Mouse (Mus musculus) embryo, embryonic 9.5 days (tissue): ENCODE results near the gene Pla2g4b.

Experiments used
- DNase-seq: peaks from one replicate; pipeline ENCODE4 v3.0.0-alpha.2; 2017; ENCODE audit errors: extremely low spot score

The Pla2g4b gene

GRCm38 (mm10) chr2:120032726-120033467 is at the start of gene Pla2g4b:
Pla2g4b (plus strand) TSS chr2:120033417.
- no peak for DNase-seq

DNA sequence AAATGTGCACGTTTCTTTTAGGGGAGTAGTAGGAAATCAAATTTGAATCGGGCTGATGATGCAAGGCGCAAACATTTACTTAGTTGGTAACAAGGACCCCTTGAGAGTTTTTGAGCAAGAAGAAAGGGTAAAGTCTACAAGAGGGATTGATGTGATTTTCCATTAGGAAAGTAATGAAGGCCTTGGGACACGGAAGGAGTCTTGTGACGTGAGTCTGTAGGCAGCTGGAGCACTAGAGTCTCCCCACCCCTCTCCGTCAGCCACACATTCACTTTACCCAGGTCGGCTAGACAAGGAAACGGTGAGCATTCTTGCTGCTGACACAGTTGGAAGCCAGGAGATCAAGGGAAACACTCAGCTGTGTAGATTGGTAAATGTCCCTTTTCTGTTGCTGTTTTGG is 47.3 kb upstream of the Pla2g4b start:
- no peak for DNase-seq

GRCm38 (mm10) chr2:119986369-119986768 is 46.8 kb upstream of the Pla2g4b start:
- no peak for DNase-seq

- DNase-seq: no peak
These were observed 45.8 kb upstream of the Pla2g4b start for GRCm38 (mm10) chr2:119987441-119987840.

DNA sequence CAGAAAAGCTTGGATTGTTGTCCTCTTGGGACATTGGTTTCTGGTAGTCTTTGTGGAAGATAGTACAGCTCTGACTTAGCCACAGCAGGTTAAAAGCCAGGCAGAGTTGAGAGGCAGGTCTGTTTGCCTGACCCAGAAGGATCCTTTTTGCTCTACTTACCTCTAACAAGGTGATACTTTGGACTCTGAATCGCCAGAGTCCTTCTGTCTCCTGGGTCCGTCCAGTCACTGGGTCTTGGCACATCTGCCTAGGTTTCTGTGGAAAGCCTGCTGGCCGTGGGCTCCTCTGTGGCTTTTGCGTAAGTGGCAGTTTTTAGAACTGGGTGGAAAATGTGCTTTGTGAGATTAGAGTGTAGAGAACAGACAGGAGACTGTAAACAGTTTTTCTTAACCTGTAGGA is 44.3 kb upstream of the Pla2g4b start:
- DNase-seq: no peak

DNA sequence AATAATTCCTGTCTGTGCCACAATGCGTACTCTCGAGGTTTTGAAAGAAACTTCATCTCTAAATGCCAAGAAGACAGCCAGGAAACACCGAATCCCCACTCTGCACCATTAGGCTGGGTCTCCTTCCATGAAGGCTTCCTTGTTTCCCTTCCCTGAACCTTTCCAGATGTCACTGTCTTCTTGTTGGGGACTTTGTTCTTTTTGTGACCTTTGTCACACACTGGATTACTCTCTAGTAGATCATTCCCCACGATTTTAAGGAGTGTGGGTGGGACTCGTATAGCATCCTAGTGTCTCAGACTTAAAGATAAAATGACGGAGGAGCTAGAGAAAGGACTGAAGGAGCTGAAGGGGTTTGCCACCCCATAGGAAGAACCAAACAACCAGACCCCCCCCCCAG is 42.3 kb upstream of the Pla2g4b start:
- DNase-seq: no peak

DNA sequence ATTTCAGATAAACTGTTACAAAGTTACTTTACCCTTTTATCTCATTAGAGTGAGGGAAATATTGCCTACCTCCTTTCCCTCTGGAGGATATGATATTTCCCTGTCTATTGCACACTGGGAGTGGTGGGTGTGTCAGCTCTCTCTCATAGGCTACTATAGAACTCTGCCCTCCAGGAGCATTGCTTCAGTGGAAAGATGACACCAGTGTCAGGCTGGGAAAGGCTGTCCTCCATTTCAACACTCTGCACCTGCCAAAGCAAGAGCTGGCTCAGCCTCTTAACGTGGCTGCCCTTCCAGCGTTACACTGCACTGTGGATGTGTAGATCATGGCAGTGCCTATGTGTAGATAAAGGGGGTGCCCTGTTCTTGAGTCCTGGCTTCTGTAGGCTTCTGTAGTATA is 40.9 kb upstream of the Pla2g4b start:
- no peak for DNase-seq

- no peak for DNase-seq
These were observed 39.7 kb upstream of the Pla2g4b start for GRCm38 (mm10) chr2:119993515-119993914.

DNA sequence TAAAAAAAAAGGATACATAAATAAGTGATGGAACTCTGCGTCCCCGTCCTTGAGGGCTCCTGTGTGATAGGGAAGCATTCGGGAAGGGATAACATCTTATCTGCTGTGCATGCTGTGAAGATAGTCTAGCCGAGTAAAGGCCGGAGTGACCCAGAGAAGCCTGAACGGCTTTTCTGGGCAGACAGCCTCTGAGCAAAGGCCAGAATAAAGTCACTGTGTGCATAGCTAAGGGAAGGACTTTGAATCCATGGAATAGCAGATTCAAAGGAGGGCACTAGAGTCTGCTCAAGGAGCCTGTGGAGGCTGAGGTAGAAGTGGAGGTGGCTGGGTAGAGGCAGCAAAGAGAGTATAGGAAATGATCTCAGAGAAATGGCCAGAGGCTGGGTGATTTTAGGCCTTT is 38.4 kb upstream of the Pla2g4b start:
- no peak for DNase-seq

GRCm38 (mm10) chr2:119995391-119996281 is 37.6 kb upstream of the Pla2g4b start:
- DNase-seq: no peak

GRCm38 (mm10) chr2:119997354-119997753 is 35.9 kb upstream of the Pla2g4b start:
- DNase-seq: no peak

DNA sequence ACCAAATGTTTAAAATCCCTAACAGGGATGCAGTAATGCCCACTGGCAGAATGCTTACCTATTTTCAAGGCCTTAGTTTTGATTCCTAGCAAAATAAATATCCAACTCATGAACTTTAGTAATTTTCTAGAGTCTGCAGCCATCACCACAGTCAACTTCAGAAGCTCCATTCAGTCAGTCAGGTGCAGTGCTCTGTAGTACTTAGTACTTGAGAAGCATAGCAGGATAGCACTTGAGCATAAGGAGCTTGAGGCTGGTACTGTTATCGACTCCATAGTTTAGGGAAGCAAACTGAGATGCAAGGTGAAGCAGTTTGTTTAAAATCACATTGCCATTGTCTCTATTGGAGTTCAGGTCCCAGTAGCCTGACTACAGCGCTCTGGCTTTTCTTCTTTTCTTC is 33.5 kb upstream of the Pla2g4b start:
- no peak for DNase-seq

DNA sequence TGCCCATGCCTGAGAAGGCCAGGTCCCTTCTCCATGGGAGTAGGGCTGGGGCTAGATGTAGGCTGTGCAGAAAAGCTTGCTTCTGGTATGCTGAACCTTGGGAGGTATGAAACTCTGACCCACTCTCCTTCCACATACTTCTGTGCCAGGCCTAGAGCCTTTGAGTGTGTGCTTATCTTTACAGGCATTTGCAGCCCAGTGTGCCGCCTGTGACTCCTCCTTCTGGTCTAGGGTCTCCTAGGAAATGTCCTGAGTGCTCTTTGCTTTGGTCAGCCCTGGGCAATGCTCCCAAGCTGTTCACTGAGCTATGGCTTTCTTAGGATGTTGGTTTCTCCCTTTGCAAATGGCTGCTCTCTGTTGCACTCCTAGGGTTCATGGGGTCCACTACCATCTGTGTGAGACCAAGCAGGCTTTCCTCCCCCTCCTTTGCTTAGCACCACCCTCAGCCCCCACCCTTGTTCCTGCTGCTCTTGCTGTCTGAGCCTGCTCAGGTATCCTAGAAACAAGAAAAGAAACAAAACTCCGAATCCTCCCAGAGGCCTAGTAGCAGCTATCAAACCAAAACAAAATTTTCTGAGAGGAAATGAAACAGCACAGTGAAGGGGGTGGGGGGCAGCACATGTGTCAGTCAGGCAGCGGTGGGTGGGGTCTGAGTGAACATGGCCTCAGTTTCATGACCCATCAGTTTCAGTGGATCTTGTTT is 32.2 kb upstream of the Pla2g4b start:
- DNase-seq: no peak

DNA sequence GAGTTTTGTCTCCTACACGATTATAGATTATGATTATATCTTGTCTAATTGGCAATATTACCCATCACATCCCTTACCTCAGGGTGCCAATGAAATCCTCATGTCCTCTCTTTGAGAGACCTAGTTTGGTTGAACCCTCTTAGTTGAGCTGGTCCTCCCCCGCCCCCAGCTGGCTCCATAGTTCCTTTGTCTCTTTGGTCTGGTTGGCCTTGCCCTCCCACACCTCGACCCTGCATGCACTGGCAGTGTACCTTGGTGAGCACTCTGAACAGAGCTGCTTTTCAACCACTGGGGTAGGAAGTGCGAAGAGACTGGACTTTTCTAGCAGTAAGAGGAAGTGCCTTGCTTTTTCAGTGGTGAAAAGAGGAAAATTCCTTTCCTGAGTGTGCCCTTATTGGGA is 31.3 kb upstream of the Pla2g4b start:
- DNase-seq: no peak

- no peak for DNase-seq
These were observed 29.2 kb upstream of the Pla2g4b start for GRCm38 (mm10) chr2:120003970-120004369.

DNA sequence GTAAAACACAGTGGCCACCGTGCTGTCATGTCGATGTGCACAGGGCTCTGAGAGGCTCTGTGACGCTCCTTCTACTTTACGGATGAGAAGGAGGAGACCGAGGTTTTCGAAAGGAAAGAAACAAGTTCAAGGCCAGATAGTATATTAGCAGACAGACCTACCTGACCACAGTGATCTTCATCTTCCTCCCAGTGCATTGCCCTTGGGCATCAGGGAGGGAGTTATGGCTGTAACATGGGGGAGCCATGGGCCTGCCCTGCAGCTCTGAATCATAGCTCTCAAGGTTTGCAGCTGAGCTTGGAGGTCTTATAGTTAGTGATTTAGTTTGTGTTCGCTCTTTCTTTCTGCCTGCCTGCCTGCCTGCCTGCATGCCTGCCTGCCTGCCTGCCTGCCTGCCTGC is 26.5 kb upstream of the Pla2g4b start:
- no peak for DNase-seq

DNA sequence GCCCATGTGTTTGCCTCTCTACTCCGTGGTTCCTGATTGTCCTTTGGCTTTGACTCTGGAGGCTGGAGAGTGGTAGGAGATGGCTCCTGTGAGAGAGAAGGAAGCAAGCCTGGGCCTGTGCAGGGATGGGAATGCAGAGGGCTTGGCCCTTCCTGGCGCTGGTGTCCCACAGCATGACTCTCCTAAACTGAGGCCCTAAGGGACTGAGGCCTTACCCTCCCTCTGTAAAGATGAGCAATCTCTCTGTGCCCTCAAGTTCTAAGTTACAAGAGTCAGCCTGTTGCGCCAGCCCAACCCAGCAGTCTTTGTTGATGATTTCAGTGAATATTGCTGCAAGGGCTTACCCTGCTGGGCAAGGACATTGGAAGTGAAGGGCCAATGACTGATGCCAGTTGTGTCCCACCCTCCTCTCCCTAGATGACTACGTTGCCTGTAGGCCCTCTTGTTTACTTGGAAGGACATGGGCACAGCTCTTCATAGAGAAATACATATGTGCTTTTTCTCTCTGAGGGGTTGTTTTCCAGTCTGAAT is 25.5 kb upstream of the Pla2g4b start:
- no peak for DNase-seq

DNA sequence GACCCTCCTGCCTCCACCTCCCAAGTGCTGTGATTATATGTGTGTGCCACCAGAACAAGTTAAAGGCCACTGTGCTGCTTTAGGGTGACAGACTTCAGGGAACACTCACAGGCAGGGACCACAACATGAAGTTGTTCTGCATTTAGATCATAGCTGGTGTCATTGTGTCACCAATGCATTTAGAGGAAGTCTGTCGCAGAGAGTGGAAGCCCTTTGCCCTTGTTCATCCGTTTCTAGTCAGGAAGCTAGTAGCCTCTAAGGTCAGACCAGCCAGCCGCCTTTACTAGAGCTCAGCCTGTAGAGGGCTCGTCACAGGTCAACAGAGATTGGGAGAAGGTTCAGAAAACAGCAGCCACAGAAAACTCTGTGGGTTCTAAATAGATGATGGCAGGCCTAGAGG is 24.5 kb upstream of the Pla2g4b start:
- no peak for DNase-seq

DNA sequence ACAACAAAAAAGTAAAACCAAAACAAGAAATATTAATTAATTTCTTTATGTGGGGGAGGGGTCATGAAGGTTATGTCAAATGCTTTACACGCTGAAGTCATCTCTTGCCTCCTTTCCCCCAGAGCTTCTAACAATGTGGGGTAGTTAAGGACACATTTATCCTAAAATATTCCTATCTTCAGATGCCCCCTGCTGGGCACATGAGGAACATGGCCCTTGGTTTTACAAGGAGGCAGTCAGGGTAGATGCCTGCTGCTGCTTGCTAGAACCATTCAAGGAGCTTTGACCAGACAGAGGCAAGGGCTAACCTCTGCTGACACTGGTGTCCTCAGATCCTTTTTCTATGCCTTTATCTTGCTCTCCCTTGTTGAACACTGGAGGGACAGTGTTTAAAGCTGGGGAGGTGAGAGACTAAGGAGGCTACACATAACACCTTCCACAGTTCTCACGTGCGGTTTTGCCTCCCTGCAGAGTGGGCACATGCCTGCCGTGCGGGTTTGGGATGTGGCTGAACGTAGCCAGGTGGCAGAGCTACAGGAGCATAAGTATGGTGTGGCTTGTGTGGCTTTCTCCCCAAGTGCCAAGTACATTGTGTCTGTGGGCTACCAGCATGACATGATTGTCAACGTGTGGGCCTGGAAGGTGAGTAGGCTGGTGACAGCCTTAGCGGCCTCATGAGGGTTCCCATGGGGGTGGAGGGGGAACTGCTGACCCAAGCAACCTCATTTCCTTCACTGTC is 21.6 kb upstream of the Pla2g4b start:
- DNase-seq: peak; percentile 25

GRCm38 (mm10) chr2:120012924-120013323 is 20.3 kb upstream of the Pla2g4b start:
- DNase-seq: no peak

DNA sequence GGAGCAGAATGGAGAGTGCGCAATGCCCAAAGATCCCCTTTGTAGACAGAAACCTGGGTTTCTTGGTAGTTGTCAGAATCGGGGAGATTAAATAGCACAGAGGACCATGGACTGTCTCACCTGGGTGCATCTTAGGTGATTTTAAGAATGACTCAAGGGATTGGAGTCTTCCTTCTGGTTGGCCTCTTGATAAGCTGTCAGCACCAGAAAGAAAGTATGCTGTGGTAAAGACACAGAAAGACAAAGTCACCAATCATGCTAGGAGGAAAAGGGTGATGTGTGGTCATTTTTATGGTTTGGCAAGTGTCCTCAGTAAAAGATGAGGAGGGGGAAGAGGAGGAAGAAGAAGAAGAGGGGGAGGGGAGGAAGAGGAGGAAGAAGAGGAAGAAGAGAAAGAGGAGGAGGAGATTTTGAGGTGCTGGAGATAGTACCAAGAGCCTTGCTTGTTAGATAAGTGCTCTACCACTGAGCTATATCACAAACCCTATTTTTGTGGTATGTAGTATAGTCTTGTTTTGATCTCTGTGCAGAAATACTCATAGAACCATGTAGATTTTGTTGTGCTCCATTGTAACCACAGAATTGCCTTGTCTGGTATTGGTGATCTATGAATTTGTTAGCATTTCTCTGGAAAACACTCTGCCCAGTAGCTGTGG is 19.3 kb upstream of the Pla2g4b start:
- DNase-seq: no peak
